Mouse (Mus musculus): ENCODE data around the gene Wbp1.

- TF ChIP-seq CTCF (conservative IDR thresholded peaks at IDR 0.05; ENCODE audit: low read length) (no peak), NANOG (IDR thresholded peaks at IDR 0.05; ENCODE audit: borderline replicate concordance, low read length) (no peak)
Observed at GRCm38 (mm10) chr6:83070247-83070310, 51.3 kb downstream of the Wbp1 start, which contains the start of gene Tlx2.
